Mouse (Mus musculus): Measurements from ENCODE around the gene 4930415L06Rik. TPM values are rescaled to one million over a fixed set of nuclear protein-coding genes. Genes with fewer than 3 reads are reported as not detected.

Gene 4930415L06Rik
- not detected for total RNA-seq (2022)

DNA sequence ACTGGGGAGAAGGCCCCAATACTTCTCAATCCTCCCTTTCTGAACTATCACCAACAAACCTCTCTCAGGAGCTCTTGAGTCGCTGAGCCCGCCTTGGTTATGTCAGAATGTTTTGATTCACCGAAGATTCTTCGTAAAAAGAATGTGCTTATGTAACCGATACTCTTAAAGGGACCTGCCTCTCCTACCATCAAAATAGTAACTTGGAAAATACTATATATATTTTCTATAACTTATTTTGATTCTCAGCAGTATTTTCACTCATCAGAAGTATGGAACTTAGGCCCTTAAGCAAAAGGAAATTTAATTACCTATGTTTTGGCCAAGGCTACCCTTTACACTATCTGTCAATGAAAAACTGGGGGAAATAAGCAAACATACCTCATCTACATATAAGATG lies at the start of gene 4930415L06Rik:
TSS of gene 4930415L06Rik (minus strand) at position 101 of the 400 bp plus-strand sequence.
- no peak for DNase-seq (ENCODE audit: low spot score in 2 of 2)

DNA sequence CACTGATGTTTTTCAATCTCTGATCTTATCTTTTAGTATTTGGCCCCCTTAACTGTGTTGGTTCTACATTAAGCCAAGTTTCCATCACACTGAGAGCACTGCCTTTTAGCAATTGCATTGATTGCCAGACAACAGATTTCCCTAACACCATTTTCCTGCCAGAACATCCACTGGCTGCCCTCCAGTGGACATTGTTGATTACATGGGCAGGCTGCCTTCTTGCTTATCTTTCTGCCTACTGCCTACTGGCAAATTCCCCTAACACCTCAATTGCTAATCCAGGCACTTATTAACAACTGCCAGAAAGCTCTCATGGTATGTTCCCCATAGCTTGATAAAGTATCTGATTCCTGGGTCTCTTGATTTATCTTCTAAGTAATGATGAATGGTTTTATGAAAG lies 46.0 kb upstream of the 4930415L06Rik start:
- DNase-seq (ENCODE audit: low spot score in 2 of 2): peak in 1 of 2 experiments; percentile 3

DNA sequence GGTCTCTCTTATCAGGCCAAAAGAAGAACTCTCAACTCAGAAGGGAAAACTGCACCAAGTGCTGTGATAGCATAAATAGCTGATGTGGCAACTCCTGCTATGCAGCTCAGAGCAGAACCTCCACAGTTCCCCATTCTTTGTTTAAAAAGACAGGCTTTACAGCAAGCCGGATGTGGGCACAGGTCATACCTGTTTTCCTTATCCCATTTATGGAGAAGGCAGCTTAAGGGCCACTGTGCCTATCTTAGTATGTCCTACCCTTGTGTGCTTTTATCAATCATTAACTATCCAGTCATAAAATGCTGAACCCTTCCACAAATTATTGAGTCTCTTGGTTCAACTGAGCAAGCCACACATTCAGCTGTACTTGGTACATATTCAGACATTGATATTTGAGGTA lies 27.8 kb downstream of the 4930415L06Rik start:
- DNase-seq (ENCODE audit: low spot score in 2 of 2): no peak

Other genes with a start within 250 kb of the 4930415L06Rik start
- not detected for gene 4932429P05Rik, start 180.6 kb downstream of the 4930415L06Rik start, total RNA-seq (2022)

All from layer of hippocampus, adult 8-10 months (tissue).